Mouse (Mus musculus): ENCODE data around the gene Dhrs4. TPM values are rescaled to one million over a fixed set of nuclear protein-coding genes. Genes with fewer than 3 reads are reported as not detected.
A peak's percentile ranks its signal among the peaks of the same experiment; 100 is the strongest.

The Dhrs4 gene
- total RNA-seq, 1 experiment from 2014 or later: 95.0 TPM

DNA sequence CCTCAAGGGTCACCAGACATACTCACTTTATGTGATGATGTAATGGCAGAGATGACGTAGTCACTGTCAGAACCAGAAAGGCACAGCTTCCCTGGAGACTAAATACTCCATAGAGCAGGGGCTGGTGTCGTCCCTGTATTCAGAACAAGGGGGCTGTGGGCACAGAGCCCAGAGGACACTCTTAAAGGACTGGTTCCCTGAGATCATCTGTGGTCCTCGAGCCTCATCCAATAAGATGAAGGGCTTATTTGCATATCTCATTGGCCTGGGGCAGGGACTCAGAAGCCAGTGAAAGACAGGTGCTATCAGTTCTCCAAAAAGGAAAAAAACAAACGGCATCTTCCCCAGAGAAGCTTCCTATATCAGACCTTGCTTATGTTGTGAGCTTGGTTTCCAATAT, 45.5 kb downstream of the Dhrs4 start:
- ATAC-seq (replicated peaks; ENCODE audit: low read depth, poor library complexity, severe bottlenecking): no peak

DNA sequence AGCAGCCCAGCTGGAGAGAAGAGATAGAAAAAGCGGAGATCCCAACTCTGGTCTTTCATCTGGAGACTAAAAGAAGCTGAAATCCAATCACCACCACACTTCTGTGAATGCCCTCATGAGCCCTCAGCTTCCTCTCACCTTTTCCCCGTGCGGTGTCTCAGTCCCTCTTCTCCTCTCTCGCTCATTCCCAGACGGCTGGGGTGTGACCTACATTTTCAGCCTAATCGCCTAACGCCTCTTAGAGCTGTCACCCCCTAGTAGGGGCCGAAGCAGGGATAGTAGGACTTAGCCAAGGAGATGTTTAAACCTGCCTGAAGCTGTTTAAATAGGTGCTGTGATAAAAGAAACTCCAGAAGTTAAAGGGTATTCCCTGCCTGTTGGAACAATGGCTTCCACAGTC, 46.2 kb downstream of the Dhrs4 start, which contains the start of gene Nrl:
Gene Nrl, minus strand, starts transcription at position 197 of the 400 bp plus-strand sequence.
- ATAC-seq (replicated peaks; ENCODE audit: low read depth, poor library complexity, severe bottlenecking): no peak

GRCm38 (mm10) chr14:55526674-55527073, 48.1 kb downstream of the Dhrs4 start:
- no peak for ATAC-seq (replicated peaks; ENCODE audit: low read depth, poor library complexity, severe bottlenecking)

- peak; percentile 76; the same call in 1 of the 2 replicates for ATAC-seq (replicated peaks; ENCODE audit: low read depth, poor library complexity, severe bottlenecking)
Observed at GRCm38 (mm10) chr14:55527940-55528339, 49.4 kb downstream of the Dhrs4 start.

DNA sequence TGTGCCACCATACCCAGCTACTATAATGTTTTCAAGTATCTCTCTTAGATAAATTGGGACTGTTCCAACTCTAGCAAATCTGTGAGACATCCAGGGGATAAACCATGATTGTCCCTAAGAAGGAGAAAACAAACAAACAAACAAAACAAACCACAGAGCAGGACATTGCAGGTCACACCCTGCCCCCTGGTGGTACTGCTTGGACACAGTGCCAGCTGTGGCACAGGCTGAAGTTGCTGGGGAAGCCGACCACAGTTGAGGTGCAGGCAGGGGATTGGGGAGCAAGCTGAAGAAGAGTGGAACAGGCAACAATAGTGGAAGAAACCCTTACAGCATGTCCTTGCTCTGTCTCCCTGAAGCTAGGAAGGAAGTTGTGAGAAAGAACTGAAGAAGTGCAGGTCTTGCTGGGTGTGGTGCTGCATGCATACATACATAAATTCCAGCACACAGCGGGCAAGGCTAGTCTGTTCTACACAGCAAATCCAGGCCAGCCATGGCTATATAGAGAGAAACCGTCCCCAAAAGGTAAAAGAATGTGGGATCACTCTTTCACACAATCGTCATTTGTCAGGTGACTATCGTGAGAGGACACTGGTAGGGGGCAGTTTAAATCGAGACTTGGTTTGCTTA, 57.7 kb downstream of the Dhrs4 start:
- ATAC-seq (replicated peaks; ENCODE audit: low read depth, poor library complexity, severe bottlenecking): peak; percentile 30; the same call in 1 of the 2 replicates

Other genes starting within 250 kb of the Dhrs4 start
- 0.15 and 2.1 TPM in 2 replicates for gene Carmil3, start 11.9 kb downstream of the Dhrs4 start, total RNA-seq (2017)
- not detected in 2 replicates for gene Cpne6, start 31.7 kb downstream of the Dhrs4 start, total RNA-seq (2017)
- gene Nrl, start 46.2 kb downstream of the Dhrs4 start, total RNA-seq (2017): not detected in 2 replicates
- gene Pck2, start 61.5 kb downstream of the Dhrs4 start, total RNA-seq (2017): 47.8 and 51.1 TPM in 2 replicates
- 41.6 and 79.5 TPM in 2 replicates for gene Dcaf11, start 81.2 kb downstream of the Dhrs4 start, total RNA-seq (2017)
- not detected in 2 replicates for gene A730061H03Rik, start 81.6 kb downstream of the Dhrs4 start, total RNA-seq (2017)
- gene Fitm1, start 96.9 kb downstream of the Dhrs4 start, total RNA-seq (2017): 1.3 TPM in 1 of 2 replicates, not detected in the other
- gene Psme1, start 99.4 kb downstream of the Dhrs4 start, total RNA-seq (2017): 329 and 372 TPM in 2 replicates
- gene Emc9, start 106.5 kb downstream of the Dhrs4 start, total RNA-seq (2017): 19.1 and 24.3 TPM in 2 replicates
- gene Psme2, start 112.4 kb downstream of the Dhrs4 start, total RNA-seq (2017): 217 and 241 TPM in 2 replicates
- 11.9 and 21.2 TPM in 2 replicates for gene Rnf31, start 113.0 kb downstream of the Dhrs4 start, total RNA-seq (2017)
- gene Irf9, start 124.8 kb downstream of the Dhrs4 start, total RNA-seq (2017): 38.5 and 39.8 TPM in 2 replicates
- 8.1 and 12.7 TPM in 2 replicates for gene Rec8, start 139.3 kb downstream of the Dhrs4 start, total RNA-seq (2017)
- gene Ipo4, start 157.2 kb downstream of the Dhrs4 start, total RNA-seq (2017): 23.0 and 64.0 TPM in 2 replicates
- 0.87 and 9.9 TPM in 2 replicates for gene Gm49378, start 159.1 kb downstream of the Dhrs4 start, total RNA-seq (2017)
- gene Tm9sf1, start 165.0 kb downstream of the Dhrs4 start, total RNA-seq (2017): 42.8 and 66.8 TPM in 2 replicates
- gene Tssk4, start 171.4 kb downstream of the Dhrs4 start, total RNA-seq (2017): 0.27 and 0.82 TPM in 2 replicates
- 26.2 and 28.2 TPM in 2 replicates for gene Mdp1, start 181.8 kb downstream of the Dhrs4 start, total RNA-seq (2017)
- 39.3 and 46.1 TPM in 2 replicates for gene Gmpr2, start 193.2 kb downstream of the Dhrs4 start, total RNA-seq (2017)
- 345 and 391 TPM in 2 replicates for gene Nedd8, start 193.4 kb downstream of the Dhrs4 start, total RNA-seq (2017)
- 20.9 and 24.1 TPM in 2 replicates for gene Tinf2, start 203.1 kb downstream of the Dhrs4 start, total RNA-seq (2017)
- gene Tgm1, start 235.2 kb downstream of the Dhrs4 start, total RNA-seq (2017): 1.9 and 2.8 TPM in 2 replicates
- gene Rabggta, start 243.5 kb downstream of the Dhrs4 start, total RNA-seq (2017): 11.6 and 15.0 TPM in 2 replicates